10 mouse cellular contexts compared by ENCODE assay signal in the genomic region with DNA sequence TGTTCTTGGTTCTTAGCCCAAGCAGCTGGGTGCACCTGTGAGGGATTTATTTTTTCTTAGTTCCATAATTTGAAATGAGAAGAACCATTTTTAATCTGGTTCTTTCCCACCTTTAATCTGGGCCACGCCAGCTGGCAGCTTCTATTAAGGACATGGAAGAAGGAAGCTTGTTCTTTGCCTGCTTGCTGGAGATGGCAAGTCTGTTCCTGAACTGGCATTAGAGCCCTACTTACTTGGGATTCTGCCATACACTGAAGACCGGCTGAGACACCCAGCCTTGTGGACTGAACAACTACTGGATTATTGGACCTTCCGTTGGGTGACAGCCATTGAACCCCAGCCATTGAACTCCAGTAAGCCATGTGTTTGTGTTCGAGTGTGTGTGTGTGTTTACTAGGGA. TPM values are rescaled to one million over a fixed set of nuclear protein-coding genes. Genes with fewer than 3 reads are reported as not detected.
A peak's percentile ranks its signal among the peaks of the same experiment; 100 is the strongest.
DNase-seq lines count a peak whose midpoint lies in the region; ATAC-seq lines count a peak whose summit lies in the region.
"Had no signal": no experiment of that assay in that cellular context is flagged by ENCODE, and none has a peak within 500 bp of the region (broad histone marks: within the 10 kb centered on the region; RNA-seq: fewer than 3 reads in every experiment).

No protein-coding gene starts in this region.

- peak; percentile 52 for DNase-seq in cerebellum, adult 9-11 months
- DNase-seq in cerebellum, postnatal 4 days (ENCODE audit: low spot score in 2 of 2), result no peak
- DNase-seq in liver, embryonic 11.5 days (ENCODE audit: low spot score), result no peak
- DNase-seq in liver, result no peak
- no peak for DNase-seq in frontal cortex, postnatal 10 days (ENCODE audit: low spot score in 2 of 2)
- DNase-seq in frontal cortex, postnatal 25 days (ENCODE audit: low spot score in 2 of 2), result no peak
- DNase-seq: heart, adult 18-20 months; thymus, postnatal 14 days had no signal

- H3K4me3 ChIP-seq in liver, embryonic 11.5 days (ENCODE audit: low read depth, low read length), result peak overlapping the region; percentile 61
- H3K4me3 ChIP-seq in intestine, embryonic 15.5 days (replicated peaks), result no peak overlapping the region
- H3K4me3 ChIP-seq in neural tube, embryonic 12.5 days, result no peak overlapping the region

- no peaks in the 10 kb centered on the region for H3K27me3 ChIP-seq in liver, embryonic 11.5 days (replicated peaks; ENCODE audit: control insufficient read depth, insufficient read depth, low read length)
- no peaks in the 10 kb centered on the region for H3K27me3 ChIP-seq in intestine, embryonic 15.5 days (replicated peaks)
- H3K27me3 ChIP-seq in neural tube, embryonic 12.5 days (replicated peaks), result no peaks in the 10 kb centered on the region

- H3K4me2 ChIP-seq in liver, embryonic 11.5 days, result peak overlapping the region; percentile 92
- H3K4me2 ChIP-seq in intestine, embryonic 15.5 days (replicated peaks), result peak overlapping the region; percentile 83; the same call in 1 of the 2 replicates
- H3K4me2 ChIP-seq in neural tube, embryonic 12.5 days (replicated peaks), result peak overlapping the region; percentile 80; the same call in 1 of the 2 replicates

- no peak for ATAC-seq in liver, embryonic 11.5 days (replicated peaks; ENCODE audit: low FRiP score)
- ATAC-seq in intestine, embryonic 15.5 days, result no peak
- ATAC-seq in neural tube, embryonic 12.5 days (ENCODE audit: low FRiP score, low read depth), result no peak

- WGBS in liver, embryonic 11.5 days, result 88% methylated on average over 4 of the region's 4 CpGs
- 88% methylated on average over 4 of the region's 4 CpGs for WGBS in intestine, embryonic 15.5 days
- WGBS in neural tube, embryonic 12.5 days, result 93% methylated on average over 4 of the region's 4 CpGs

- H3K36me3 ChIP-seq in liver, embryonic 11.5 days (ENCODE audit: control insufficient read depth, insufficient read depth, low read length), result no peaks in the 10 kb centered on the region
- no peaks in the 10 kb centered on the region for H3K36me3 ChIP-seq in intestine, embryonic 15.5 days
- H3K36me3 ChIP-seq in neural tube, embryonic 12.5 days, result no peaks in the 10 kb centered on the region

- peak overlapping the region; percentile 100; the same call in 1 of the 2 replicates for H3K27ac ChIP-seq in liver, embryonic 11.5 days (ENCODE audit: low read depth, low read length)
- H3K27ac ChIP-seq in intestine, embryonic 15.5 days, result no peak overlapping the region
- H3K27ac ChIP-seq in neural tube, embryonic 12.5 days, result no peak overlapping the region

- peaks cover 33% of the 10 kb centered on the region for H3K4me1 ChIP-seq in liver, embryonic 11.5 days (replicated peaks; ENCODE audit: control insufficient read depth, insufficient read depth, low read length)
- peaks cover 11% of the 10 kb centered on the region; the same call in 1 of the 2 replicates for H3K4me1 ChIP-seq in intestine, embryonic 15.5 days (replicated peaks)
- H3K4me1 ChIP-seq in neural tube, embryonic 12.5 days, result peaks cover 17% of the 10 kb centered on the region; the same call in 1 of the 2 replicates

- H3K9ac ChIP-seq in liver, embryonic 11.5 days (ENCODE audit: low read depth, low read length), result peak overlapping the region; percentile 86
- no peak overlapping the region; the same call in 1 of the 2 replicates for H3K9ac ChIP-seq in intestine, embryonic 15.5 days
- no peak overlapping the region for H3K9ac ChIP-seq in neural tube, embryonic 12.5 days

- no peaks in the 10 kb centered on the region for H3K9me3 ChIP-seq in liver, embryonic 11.5 days (ENCODE audit: control insufficient read depth, low read length)
- no peaks in the 10 kb centered on the region for H3K9me3 ChIP-seq in intestine, embryonic 15.5 days
- no peaks in the 10 kb centered on the region for H3K9me3 ChIP-seq in neural tube, embryonic 12.5 days

RNA-seq across cellular contexts. Expression of a gene that starts 1.9 kb away (rescaled TPM):
- 7.7 and 7.9 TPM in 2 replicates for polyA plus RNA-seq in liver, embryonic 11.5 days (2014; fragmentation: Nextera tagmentation; extraction: Ambion mirVana)
- polyA plus RNA-seq in intestine, embryonic 15.5 days (2015; fragmentation: Nextera tagmentation; extraction: Ambion mirVana), result 5.7 and 7.1 TPM in 2 replicates
- polyA plus RNA-seq in neural tube, embryonic 12.5 days (2016; fragmentation: Nextera tagmentation; extraction: Ambion mirVana), result 5.6 and 5.7 TPM in 2 replicates

RNA-seq across cellular contexts. Expression of a gene that starts 2.1 kb away (rescaled TPM):
- 13.7 and 14.7 TPM in 2 replicates for polyA plus RNA-seq in liver, embryonic 11.5 days (2014; fragmentation: Nextera tagmentation; extraction: Ambion mirVana)
- 7.6 and 11.1 TPM in 2 replicates for polyA plus RNA-seq in intestine, embryonic 15.5 days (2015; fragmentation: Nextera tagmentation; extraction: Ambion mirVana)
- polyA plus RNA-seq in neural tube, embryonic 12.5 days (2016; fragmentation: Nextera tagmentation; extraction: Ambion mirVana), result 5.7 and 9.5 TPM in 2 replicates

RNA-seq across cellular contexts. Expression of a gene that starts 3.1 kb away (rescaled TPM):
- 0.92 TPM in 1 of 2 replicates, not detected in the other for polyA plus RNA-seq in liver, embryonic 11.5 days (2014; fragmentation: Nextera tagmentation; extraction: Ambion mirVana)
- 1.1 and 1.6 TPM in 2 replicates for polyA plus RNA-seq in intestine, embryonic 15.5 days (2015; fragmentation: Nextera tagmentation; extraction: Ambion mirVana)
- 1.7 TPM in 1 of 2 replicates, not detected in the other for polyA plus RNA-seq in neural tube, embryonic 12.5 days (2016; fragmentation: Nextera tagmentation; extraction: Ambion mirVana)

RNA-seq across cellular contexts. Expression of a gene that starts 3.3 kb away (rescaled TPM):
- polyA plus RNA-seq in liver, embryonic 11.5 days (2014; fragmentation: Nextera tagmentation; extraction: Ambion mirVana), result 93.8 and 98.8 TPM in 2 replicates
- polyA plus RNA-seq in intestine, embryonic 15.5 days (2015; fragmentation: Nextera tagmentation; extraction: Ambion mirVana), result 59.5 and 60.7 TPM in 2 replicates
- 60.8 and 69.5 TPM in 2 replicates for polyA plus RNA-seq in neural tube, embryonic 12.5 days (2016; fragmentation: Nextera tagmentation; extraction: Ambion mirVana)

RNA-seq across cellular contexts. Expression of a gene that starts 16.2 kb away (rescaled TPM):
- polyA plus RNA-seq in liver, embryonic 11.5 days (2014; fragmentation: Nextera tagmentation; extraction: Ambion mirVana), result 5.8 and 8.0 TPM in 2 replicates
- polyA plus RNA-seq in intestine, embryonic 15.5 days (2015; fragmentation: Nextera tagmentation; extraction: Ambion mirVana), result 5.8 and 6.5 TPM in 2 replicates
- 5.0 and 8.2 TPM in 2 replicates for polyA plus RNA-seq in neural tube, embryonic 12.5 days (2016; fragmentation: Nextera tagmentation; extraction: Ambion mirVana)
